Mouse (Mus musculus): ENCODE data around the gene Cdh23.

The Cdh23 gene

GRCm38 (mm10) chr10:60571491-60571890 lies 124.8 kb downstream of the Cdh23 start:
- no peak for DNase-seq

GRCm38 (mm10) chr10:60566369-60567037 lies 129.8 kb downstream of the Cdh23 start:
- no peak for DNase-seq

GRCm38 (mm10) chr10:60564136-60564535 lies 132.2 kb downstream of the Cdh23 start:
- DNase-seq = no peak

GRCm38 (mm10) chr10:60562946-60563345 lies 133.3 kb downstream of the Cdh23 start:
- DNase-seq = no peak

- no peak for DNase-seq
Observed at GRCm38 (mm10) chr10:60558491-60558927, 137.8 kb downstream of the Cdh23 start.

GRCm38 (mm10) chr10:60552951-60553635 lies 143.2 kb downstream of the Cdh23 start:
- DNase-seq = no peak

- no peak for DNase-seq
Observed at GRCm38 (mm10) chr10:60539164-60539914, 157.0 kb downstream of the Cdh23 start.

GRCm38 (mm10) chr10:60536098-60536811 lies 160.0 kb downstream of the Cdh23 start:
- no peak for DNase-seq

GRCm38 (mm10) chr10:60532502-60532901 lies 163.8 kb downstream of the Cdh23 start:
- DNase-seq = no peak

GRCm38 (mm10) chr10:60531349-60531748 lies 164.9 kb downstream of the Cdh23 start:
- peak; percentile 41 to 62 for DNase-seq

GRCm38 (mm10) chr10:60530633-60531032 lies 165.7 kb downstream of the Cdh23 start:
- no peak for DNase-seq

GRCm38 (mm10) chr10:60527949-60528348 lies 168.3 kb downstream of the Cdh23 start:
- no peak for DNase-seq

- peak; percentile 33 to 39 for DNase-seq
Observed at GRCm38 (mm10) chr10:60525081-60525480, 171.2 kb downstream of the Cdh23 start.

- DNase-seq = no peak
Observed at GRCm38 (mm10) chr10:60516286-60516685, 180.0 kb downstream of the Cdh23 start.

- DNase-seq = no peak
Observed at GRCm38 (mm10) chr10:60498538-60498937, 197.8 kb downstream of the Cdh23 start.

- DNase-seq = no peak
Observed at GRCm38 (mm10) chr10:60495070-60495469, 201.2 kb downstream of the Cdh23 start.

GRCm38 (mm10) chr10:60491538-60491937 lies 204.8 kb downstream of the Cdh23 start:
- no peak for DNase-seq

- no peak for DNase-seq
Observed at GRCm38 (mm10) chr10:60481381-60481780, 214.9 kb downstream of the Cdh23 start.

GRCm38 (mm10) chr10:60474549-60474948 lies 221.7 kb downstream of the Cdh23 start:
- no peak for DNase-seq

- DNase-seq = no peak
Observed at GRCm38 (mm10) chr10:60473782-60474322, 222.4 kb downstream of the Cdh23 start.

GRCm38 (mm10) chr10:60467752-60468151 lies 228.5 kb downstream of the Cdh23 start:
- DNase-seq = no peak

GRCm38 (mm10) chr10:60463953-60464647 lies 232.2 kb downstream of the Cdh23 start:
- no peak for DNase-seq

Data from cerebellum, adult 18-20 months (tissue).